Mouse (Mus musculus) ES-E14 (cell line): Measurements from ENCODE around the gene Alcam. TPM values are rescaled to one million over a fixed set of nuclear protein-coding genes. Genes with fewer than 3 reads are reported as not detected.

Source experiments
- DNase-seq: peaks from one replicate; pipeline ENCODE4 v3.0.0-alpha.2; 2013; ENCODE audit warnings: low read depth, low spot score
- H3K27ac ChIP-seq: 2 replicates; pipeline ENCODE4 v1.5.1; 2012; ENCODE audit warnings: low read depth, mild to moderate bottlenecking, low read length, moderate library complexity, mixed read lengths; ENCODE audit not compliant: poor library complexity, insufficient read depth, severe bottlenecking
- H3K36me3 ChIP-seq: 2 replicates; pipeline ENCODE4 v1.6.1; 2012; ENCODE audit warnings: mild to moderate bottlenecking, low read length, moderate library complexity, mixed read lengths; ENCODE audit not compliant: control insufficient read depth, poor library complexity, insufficient read depth, severe bottlenecking
- H3K4me1 ChIP-seq, 2 experiments: fragments of 150-350 bp in 1 of 2; sonication (generic) in 1 of 2; 2 replicates each; pipeline ENCODE4 v1.6.1; 2012; ENCODE audit warnings: low read length in 2 of 2, mild to moderate bottlenecking in 1 of 2, mixed read lengths in 1 of 2; ENCODE audit not compliant: control insufficient read depth in 2 of 2, insufficient read depth in 2 of 2, poor library complexity in 1 of 2
- H3K4me3 ChIP-seq, 2 experiments: fragments of 150-350 bp in 1 of 2; sonication (generic) in 1 of 2; 2 replicates each; pipeline ENCODE4 v1.5.1; 2012; ENCODE audit warnings: low read length in 2 of 2, low read depth in 1 of 2, mild to moderate bottlenecking in 1 of 2, mixed read lengths in 1 of 2; ENCODE audit not compliant: insufficient read depth in 1 of 2, poor library complexity in 1 of 2, severe bottlenecking in 1 of 2
- H3K9ac ChIP-seq: 2 replicates; pipeline ENCODE4 v1.6.1; 2012; ENCODE audit warnings: low read depth, mild to moderate bottlenecking, low read length, mixed read lengths; ENCODE audit not compliant: poor library complexity, insufficient read depth, severe bottlenecking
- H3K9me3 ChIP-seq: fragments of 150-350 bp; sonication (generic); 2 replicates; pipeline ENCODE4 v1.6.1; 2012; ENCODE audit warnings: low read depth, mild to moderate bottlenecking, low read length; ENCODE audit not compliant: control insufficient read depth, insufficient read depth
- CHD2 ChIP-seq: IDR thresholded peaks from 2 replicates; pipeline ENCODE4 v1.6.1; 2014; ENCODE audit warnings: mild to moderate bottlenecking, low read depth, low read length, inconsistent platforms
- HCFC1 ChIP-seq: IDR thresholded peaks from 2 replicates; pipeline ENCODE4 v1.6.1; 2012; ENCODE audit warnings: low read length, inconsistent platforms, borderline replicate concordance; ENCODE audit not compliant: insufficient read depth
- MAFK ChIP-seq: IDR thresholded peaks from 2 replicates; pipeline ENCODE4 v1.6.1; 2014; ENCODE audit warnings: mild to moderate bottlenecking, low read depth, low read length, inconsistent platforms; ENCODE audit not compliant: insufficient read depth
- ZC3H11A ChIP-seq: IDR thresholded peaks from 2 replicates; pipeline ENCODE4 v1.6.1; 2012; ENCODE audit warnings: low read depth, mild to moderate bottlenecking, inconsistent platforms, low read length, borderline replicate concordance
- ZNF384 ChIP-seq: IDR thresholded peaks from 2 replicates; pipeline ENCODE4 v1.6.1; 2012; ENCODE audit warnings: low read depth, low read length, inconsistent platforms
- in situ Hi-C, 2 experiments: fragments of 600-800 bp; cut with MboI; formaldehyde crosslinking; loops; one replicate each; pipeline ENCODE4 v1.15.1; 2025; ENCODE audit warnings: low sequenced_read_pairs in 2 of 2, inconsistent platforms in 1 of 2; ENCODE audit not compliant: unreplicated experiment in 2 of 2
- total RNA-seq: library from RNA; depleted of rRNA; stranded (reverse); fragments of 300-350 nt; gene quantifications from 2 replicates; pipeline ENCODE4 v1.2.3, GENCODE M21; 2012

The Alcam gene
- total RNA-seq, 1 experiment = 8.1 TPM

GRCm38 (mm10) chr16:52413714-52414113 is 40.2 kb downstream of the Alcam start:
- no peak for DNase-seq
- in situ Hi-C loops = no loop called here
- H3K9me3 ChIP-seq = no peaks in the 10 kb centered on the region
- no peaks in the 10 kb centered on the region for H3K4me1 ChIP-seq
- H3K36me3 ChIP-seq = no peaks in the 10 kb centered on the region
- H3K27ac ChIP-seq = no peak overlapping the region
- TF ChIP-seq ZNF384 = no peak
- TF ChIP-seq MAFK = no peak
- no peak for TF ChIP-seq ZC3H11A
- no peak for TF ChIP-seq CHD2
- no peak for TF ChIP-seq HCFC1
- no peak overlapping the region for H3K4me3 ChIP-seq
- H3K9ac ChIP-seq = no peak overlapping the region

GRCm38 (mm10) chr16:52406072-52406471 is 47.8 kb downstream of the Alcam start:
- no peak for DNase-seq
- Histone ChIP-seq H3K9ac (no peak overlapping the region), H3K4me3 (no peak overlapping the region), H3K27ac (no peak overlapping the region), H3K9me3 (no peaks in the 10 kb centered on the region), H3K36me3 (no peaks in the 10 kb centered on the region), H3K4me1 (no peaks in the 10 kb centered on the region)
- in situ Hi-C loops = no loop called here
- no peak for TF ChIP-seq CHD2
- no peak for TF ChIP-seq MAFK
- no peak for TF ChIP-seq ZC3H11A
- no peak for TF ChIP-seq HCFC1
- no peak for TF ChIP-seq ZNF384

- Histone ChIP-seq H3K27ac (no peak overlapping the region), H3K36me3 (no peaks in the 10 kb centered on the region), H3K9me3 (no peaks in the 10 kb centered on the region), H3K4me3 (no peak overlapping the region), H3K4me1 (no peaks in the 10 kb centered on the region), H3K9ac (no peak overlapping the region)
- in situ Hi-C loops = no loop called here
- DNase-seq = no peak
- TF ChIP-seq ZNF384 = no peak
- TF ChIP-seq ZC3H11A = no peak
- TF ChIP-seq CHD2 = no peak
- no peak for TF ChIP-seq MAFK
- no peak for TF ChIP-seq HCFC1
Observed at GRCm38 (mm10) chr16:52405272-52405671, 48.6 kb downstream of the Alcam start.

- H3K27ac ChIP-seq = no peak overlapping the region
- in situ Hi-C loops = no loop called here
Observed at GRCm38 (mm10) chr16:52399112-52399511, 54.8 kb downstream of the Alcam start.

GRCm38 (mm10) chr16:52386781-52387300 is 67.0 kb downstream of the Alcam start:
- no peak for DNase-seq
- H3K36me3 ChIP-seq = no peaks in the 10 kb centered on the region
- H3K9ac ChIP-seq = no peak overlapping the region
- no peak for TF ChIP-seq ZC3H11A
- no peak for TF ChIP-seq HCFC1
- TF ChIP-seq ZNF384 = no peak
- TF ChIP-seq CHD2 = no peak
- no peak for TF ChIP-seq MAFK
- in situ Hi-C loops = no loop called here
- H3K27ac ChIP-seq = no peak overlapping the region
- H3K9me3 ChIP-seq = no peaks in the 10 kb centered on the region
- H3K4me3 ChIP-seq = no peak overlapping the region
- H3K4me1 ChIP-seq = no peaks in the 10 kb centered on the region

More at GRCm38 (mm10) chr16:52399112-52399511, 54.8 kb downstream of the Alcam start:
- no peak for TF ChIP-seq HCFC1
- TF ChIP-seq MAFK = no peak
- TF ChIP-seq ZC3H11A = no peak
- TF ChIP-seq CHD2 = no peak
- no peak for TF ChIP-seq ZNF384
- H3K4me1 ChIP-seq = no peaks in the 10 kb centered on the region
- no peak overlapping the region for H3K9ac ChIP-seq
- no peaks in the 10 kb centered on the region for H3K9me3 ChIP-seq
- DNase-seq = no peak
- no peaks in the 10 kb centered on the region for H3K36me3 ChIP-seq
- no peak overlapping the region for H3K4me3 ChIP-seq
